Mouse (Mus musculus) R1 (cell line): ENCODE data around the gene Plekha4.

Experiments used
- DNase-seq: peaks from one replicate; pipeline ENCODE4 v3.0.0-alpha.2; 2018; ENCODE audit warnings: low read depth, low spot score

The Plekha4 gene

DNA sequence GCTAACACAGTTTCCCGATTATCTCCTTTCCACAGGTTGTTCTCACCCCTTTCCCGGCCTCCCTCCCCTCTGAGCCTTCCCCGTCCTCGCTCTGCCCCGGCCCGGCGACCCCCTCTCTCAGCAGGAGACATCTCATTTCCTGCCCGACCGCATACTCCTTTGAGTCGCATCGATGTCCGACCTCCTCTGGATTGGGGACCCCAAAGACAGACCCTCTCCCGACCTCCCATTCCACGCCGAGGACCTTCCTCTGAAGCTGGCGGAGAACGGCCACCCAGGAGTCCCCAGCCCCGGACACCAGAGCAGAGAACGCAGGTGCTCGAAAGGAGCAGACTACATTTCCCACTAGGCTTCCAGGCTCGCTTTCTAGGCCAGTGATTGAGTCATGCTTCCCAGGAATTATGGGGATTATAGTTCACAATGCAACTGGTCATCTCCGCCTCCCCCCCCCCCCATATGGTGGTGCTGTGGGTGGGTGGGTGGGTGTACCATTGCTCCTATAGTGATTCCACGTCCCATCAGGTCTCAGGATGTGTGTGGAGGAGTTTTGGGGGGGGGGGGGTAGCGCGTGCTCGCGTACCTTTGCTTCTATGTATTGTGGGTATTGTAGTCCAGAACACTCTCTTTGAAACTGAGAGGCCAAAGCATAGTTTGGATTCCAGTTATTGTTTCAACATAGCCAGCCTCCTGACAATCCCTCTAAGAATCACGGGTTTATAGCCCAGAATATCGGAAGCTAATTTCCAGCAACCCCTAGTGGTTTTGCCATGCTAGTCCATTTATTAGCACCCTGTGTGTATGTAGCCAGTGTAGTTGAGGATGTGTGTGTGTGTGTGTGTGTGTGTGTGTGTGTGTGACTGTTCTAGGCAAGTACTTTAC lies 12.3 kb downstream of the Plekha4 start:
- DNase-seq, result peak; percentile 82

DNA sequence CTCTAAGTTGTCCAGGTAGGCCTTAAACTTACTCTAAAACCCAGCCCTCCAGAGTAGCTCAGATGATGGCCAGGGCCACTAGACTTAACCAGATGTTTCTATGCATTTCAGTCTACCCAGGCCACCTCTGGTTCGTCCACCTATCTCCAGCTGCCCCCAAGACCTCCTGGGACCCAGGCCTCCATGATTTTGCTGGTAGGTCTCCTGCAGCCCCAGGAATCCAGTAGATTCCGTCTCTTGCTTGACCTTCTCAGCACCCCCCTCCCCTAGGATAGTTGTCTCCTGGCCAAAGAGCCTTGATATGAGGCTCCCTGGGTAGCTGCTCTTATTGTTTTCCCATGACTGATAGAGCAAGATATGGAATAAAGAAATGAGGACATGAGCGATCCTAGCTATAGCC lies 13.0 kb downstream of the Plekha4 start:
- no peak for DNase-seq

DNA sequence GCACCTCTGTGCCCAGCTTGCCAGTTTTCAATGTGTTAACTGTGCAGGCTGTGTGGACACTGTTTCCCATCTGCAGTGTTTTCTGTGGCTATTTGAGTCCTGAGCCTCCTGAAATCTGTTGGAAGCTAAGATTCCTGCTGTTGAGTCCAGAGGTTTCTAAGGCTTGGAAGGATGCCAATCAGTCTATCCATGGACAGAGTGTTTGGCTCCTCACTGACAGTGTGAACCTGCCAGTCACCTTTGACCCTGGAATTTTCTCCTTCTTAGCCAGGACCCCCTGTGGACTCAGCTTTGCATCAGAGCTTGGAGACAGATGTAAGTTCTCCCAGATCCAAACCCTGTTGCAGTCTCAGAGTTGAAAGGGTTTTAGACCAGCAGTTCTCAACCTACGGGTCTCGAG lies 14.1 kb downstream of the Plekha4 start:
- no peak for DNase-seq

DNA sequence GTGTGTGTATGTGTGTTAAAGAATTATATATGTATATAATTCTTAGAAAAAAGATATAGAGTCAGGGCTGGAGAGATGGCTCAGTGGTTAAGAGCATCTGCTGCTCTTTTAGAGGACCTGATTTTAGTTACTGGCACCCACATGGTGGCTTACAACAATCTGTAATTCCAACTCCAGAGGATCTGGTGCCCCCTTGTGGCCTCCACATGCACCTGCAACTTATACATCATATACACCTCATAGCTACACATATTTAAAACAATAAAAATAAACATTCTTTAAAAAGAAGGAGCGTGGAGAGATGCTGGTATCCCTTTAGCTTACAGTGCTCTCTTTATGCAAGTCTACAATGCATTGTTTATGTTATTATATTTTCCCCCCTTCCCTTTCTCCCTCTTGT lies 18.4 kb downstream of the Plekha4 start:
- DNase-seq, result peak; percentile 62

DNA sequence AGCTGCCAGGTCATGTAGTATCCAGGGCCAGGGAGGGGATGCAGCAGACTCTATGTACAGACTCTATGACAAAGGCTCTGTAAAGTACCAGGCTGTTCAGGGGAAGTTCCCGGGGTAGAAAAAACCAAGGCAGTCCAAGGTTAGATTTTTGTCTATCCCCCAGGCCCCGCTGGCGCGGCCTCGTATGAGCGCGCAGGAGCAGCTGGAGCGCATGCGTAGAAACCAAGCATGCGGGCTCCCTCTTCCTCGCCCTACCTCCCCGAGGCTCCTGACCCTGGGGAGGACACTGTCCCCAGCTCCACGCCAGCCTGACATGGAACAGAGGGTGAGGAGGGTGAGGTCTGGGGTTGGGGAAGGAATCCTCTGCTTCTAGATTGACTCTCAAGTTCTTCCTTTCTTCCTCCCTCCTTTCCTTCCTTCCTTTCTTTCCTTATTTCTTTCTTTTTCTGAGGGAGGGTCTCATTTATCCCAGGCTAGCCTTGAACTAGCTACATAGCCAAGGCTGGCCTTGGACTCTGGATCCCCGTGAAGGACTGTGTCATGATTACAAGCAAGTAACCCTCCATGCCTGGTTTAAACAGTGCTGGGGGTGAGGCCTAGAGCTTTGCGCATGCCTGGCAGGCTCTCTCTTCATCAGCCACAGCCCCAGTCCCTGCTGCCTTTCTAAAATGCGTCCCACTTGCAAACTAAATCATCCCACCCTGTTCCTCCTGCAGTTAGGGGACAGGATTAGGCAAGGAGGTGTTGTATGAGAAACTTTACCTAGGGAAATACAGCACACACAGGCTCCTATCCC lies 23.7 kb downstream of the Plekha4 start:
- DNase-seq, result peak; percentile 84

DNA sequence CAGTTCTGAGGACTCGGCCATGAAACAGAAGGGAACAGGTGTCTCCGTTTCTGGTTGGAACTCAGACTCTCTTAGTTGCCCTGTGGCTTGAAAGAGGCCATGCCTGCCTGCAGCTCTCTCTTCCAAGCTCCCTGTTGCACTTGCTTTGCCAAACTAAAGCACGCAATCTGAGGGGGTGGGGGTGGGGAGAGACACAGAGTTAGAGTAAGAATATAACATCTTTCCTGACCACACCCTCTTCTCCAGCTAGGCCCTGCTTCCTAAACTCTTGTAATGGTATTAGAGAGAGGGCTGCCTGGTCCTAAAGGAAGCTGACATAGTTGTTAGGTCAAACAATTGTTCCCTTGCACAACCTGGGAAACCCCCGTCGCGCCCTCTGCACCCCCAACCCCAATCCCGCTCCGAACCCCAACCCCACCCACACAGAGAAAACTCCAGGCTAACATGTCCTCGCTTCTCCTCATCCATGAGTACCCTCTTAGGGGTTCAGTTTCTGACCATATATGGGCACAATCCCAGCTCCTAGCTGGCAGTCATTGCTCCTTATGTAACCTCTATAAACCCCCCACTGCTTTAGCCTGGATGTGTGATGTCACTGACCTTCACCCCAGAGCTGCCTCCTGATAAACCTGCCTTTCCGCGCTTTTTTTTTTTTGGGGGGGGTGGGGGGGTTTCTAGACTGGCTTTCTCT lies 24.8 kb downstream of the Plekha4 start:
- peak; percentile 92 for DNase-seq

DNA sequence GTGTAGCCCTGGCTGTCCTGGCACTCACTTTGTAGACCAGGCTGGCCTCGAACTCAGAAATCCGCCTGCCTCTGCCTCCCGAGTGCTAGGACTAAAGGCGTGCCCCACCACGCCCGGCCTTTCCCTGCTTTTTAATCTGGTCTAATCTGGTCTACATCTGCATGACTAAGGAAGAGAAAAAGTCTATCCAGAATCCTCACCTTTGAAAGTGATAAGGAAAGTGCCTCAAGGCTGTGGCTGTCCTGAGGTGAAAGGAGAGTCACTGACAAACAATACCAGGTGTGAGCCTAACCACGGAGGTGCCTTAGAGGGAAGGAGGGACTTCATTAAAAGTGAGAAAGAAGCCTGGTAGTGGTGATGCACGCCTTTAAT lies 25.4 kb downstream of the Plekha4 start:
- DNase-seq, result peak; percentile 98

DNA sequence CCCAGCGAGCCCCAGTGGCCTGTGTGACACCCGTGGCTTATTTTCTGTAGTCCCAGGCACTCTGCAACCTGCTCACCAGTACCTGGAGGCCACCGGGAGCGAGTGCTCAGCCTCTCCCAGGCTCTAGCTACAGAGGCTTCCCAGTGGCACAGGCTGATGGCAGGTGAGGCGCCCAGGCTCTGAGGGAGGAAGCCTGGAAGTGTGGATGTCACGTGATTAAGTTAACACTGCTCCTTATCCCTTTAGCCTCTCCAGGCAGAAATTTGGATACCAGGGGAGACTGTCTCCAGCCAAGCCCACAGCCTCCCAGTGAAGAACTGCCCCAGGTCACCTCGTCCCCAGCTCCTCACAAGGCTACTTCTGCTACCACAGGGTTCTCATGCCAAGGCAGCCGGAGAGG lies 27.4 kb downstream of the Plekha4 start:
- peak; percentile 57 for DNase-seq

DNA sequence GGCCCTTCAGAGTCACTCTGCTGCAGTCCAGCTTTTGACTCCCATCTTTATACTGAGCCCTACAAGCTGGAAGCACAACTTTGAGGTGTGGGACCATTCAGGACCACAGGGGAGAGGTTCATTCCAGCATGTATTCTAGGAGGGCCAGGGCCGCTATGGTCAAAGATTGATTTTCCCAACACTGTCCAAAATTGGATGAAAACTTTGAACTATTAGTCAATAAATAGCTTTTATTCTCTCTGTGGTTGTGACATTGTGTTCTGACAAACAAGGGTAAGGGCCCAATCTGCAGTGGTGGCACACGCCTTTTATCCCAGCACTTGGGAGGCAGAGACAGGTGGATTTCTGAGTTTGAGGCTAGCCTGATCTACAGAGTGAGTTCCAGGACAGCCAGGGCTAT lies 27.9 kb downstream of the Plekha4 start:
- no peak for DNase-seq

DNA sequence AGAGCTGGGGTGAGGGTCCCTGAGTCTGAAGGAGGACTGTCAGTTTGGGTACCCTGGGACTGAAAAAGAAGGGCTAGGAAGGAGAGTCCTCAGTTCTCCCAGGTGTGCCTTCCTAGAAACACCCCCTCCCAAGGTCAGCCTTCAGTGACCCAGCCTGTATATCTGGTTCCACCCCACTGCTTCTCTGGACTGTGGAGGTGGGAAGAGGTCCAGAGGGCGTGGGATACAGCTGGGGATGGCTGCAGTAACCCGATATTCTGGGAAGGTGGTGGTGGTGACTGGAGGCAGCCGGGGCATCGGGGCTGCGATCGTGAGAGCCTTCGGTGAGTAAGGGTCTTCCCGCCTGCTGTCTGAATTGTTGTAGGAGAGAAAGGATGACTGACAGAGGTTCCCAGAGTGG lies 28.6 kb downstream of the Plekha4 start, which contains the start of gene Hsd17b14:
TSS of gene Hsd17b14 (plus strand) at position 150 of the 400 bp plus-strand sequence.
- peak; percentile 74 for DNase-seq

DNA sequence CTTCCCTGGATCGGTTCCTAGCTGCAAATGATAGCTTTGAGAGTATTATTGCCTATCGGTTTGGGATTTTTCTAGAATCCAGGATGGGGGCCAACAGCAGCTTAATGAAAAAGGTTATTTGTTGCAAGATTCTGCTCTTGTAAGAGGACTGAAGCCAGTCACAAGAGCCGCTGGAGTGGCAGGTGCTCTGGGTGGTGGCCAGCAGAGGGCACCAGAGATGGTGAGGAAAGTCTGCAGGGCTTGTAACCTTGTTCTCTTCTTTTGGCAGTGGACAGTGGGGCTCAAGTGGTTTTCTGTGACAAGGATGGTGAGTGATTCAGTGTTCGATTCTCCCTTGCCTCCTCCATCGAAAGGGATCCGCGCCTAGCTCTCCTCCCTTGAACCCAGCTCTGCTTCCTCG lies 29.7 kb downstream of the Plekha4 start:
- peak; percentile 84 for DNase-seq

DNA sequence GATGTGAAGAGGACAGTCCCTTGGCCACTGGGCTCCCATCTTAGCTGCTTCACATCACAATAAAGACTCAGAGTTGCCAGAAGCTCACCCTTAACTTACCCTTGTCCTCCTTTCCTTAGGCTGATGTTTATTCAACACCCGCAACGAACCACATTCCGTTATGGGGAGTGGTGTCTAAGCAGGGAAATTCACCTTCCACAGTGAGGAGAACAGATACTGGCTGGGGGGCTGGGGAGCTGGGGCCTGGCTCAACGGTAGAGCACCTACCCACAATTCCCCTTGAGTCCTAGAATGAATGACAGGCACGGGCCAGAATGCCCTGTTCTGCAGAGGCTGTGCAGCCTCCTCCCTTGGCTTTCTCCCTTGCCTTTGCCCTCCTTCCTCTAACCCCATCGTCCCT lies 32.8 kb downstream of the Plekha4 start:
- peak; percentile 98 for DNase-seq

DNA sequence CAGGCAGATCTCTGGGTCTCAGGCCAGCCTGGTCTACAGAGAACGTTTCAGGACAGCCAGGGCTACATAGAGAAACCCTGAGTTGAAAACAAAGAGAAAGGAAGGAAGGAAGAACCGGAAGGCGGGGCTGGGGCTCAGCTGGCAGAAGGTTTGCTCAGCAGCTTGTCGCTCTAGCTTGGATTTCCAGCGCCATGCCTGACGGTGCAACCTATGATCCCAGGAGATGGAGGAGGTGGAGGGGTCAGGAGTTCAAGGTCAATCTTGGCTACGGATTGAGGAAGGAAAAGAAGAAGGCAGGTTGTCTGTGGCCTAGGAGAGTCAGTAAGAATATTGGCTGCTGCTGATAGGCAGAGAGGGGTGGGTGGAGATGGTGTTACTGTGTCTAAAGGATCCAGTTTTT lies 34.1 kb downstream of the Plekha4 start:
- DNase-seq, result peak; percentile 98

DNA sequence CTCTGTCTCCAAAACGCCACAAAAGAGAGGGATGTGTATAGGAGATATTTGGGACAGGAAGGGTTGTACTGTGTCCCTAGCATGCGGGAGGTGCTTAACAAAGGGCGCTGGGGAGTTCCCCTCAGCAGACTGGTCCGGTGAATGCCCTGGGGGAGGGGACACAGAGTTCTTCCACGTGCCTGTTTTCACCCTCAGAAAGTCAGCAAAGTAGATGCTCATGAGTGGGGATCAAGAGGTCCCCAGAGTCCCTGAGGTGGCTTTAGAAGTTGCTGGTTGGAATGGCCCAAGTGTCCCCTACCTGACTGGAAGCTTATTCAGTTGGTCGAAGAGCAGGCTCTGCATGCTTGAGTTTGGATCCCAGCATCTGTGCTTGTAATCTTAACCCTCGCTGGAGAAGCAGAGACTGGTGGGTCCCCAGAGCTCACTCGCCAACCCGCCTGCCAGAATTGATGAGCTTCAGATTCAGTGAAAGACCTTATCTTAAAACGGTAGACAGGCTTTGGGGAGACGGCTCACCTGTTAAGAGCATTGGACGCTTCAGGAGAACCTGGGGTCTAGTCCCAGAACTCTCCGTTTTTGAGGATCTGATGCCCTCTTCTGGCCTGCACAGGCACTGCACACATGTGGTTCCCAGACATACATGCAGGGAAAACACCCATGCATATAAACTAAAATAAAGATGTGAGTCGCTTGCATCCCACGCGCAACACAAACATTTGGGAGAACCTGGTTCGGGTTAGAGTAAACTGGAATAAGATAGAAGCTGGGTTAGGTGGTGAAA lies 34.9 kb downstream of the Plekha4 start:
- DNase-seq, result peak; percentile 87

DNA sequence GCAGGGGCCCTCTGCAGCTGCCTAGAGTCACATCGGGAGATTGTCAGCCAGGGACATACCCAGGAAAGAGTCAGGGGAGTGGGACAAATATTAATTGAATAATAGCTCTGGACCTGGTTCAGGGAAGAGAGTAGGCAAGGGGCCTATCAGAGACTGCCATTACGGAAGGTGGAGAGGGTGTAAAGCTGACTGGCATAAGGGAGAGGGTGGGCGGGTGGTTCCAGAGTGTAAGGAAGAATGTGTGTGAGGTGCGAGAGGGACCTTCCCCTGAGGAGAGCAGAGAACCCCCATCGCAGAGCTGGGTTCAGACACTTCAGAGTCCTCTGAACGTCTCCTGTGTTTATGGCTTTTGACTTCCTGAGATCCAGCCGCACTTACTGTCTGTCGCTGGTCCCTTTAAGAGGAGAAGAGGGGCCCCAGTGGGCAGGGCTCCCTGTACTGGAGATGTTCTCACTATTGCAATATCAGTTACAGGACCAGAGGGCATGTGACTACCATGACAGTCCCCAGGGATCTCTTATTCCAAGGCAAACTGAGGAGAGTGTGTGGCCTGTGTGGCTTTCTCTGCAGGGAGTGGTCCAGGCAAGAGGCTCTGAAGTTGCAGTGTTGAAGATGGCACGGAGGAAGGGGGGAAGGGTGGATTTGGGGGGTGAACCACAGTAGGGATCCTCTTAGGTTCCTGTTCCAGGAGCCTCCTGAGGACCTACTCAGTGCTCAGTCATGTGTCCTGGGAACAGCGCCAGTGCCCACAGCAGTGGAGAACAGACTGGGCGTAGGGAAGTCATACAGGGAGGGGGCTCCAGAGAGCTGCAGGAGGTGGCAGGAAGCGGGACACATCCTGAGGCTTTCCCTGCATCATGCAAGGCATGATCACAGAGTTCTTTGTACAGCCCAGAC lies 35.7 kb downstream of the Plekha4 start:
- no peak for DNase-seq

DNA sequence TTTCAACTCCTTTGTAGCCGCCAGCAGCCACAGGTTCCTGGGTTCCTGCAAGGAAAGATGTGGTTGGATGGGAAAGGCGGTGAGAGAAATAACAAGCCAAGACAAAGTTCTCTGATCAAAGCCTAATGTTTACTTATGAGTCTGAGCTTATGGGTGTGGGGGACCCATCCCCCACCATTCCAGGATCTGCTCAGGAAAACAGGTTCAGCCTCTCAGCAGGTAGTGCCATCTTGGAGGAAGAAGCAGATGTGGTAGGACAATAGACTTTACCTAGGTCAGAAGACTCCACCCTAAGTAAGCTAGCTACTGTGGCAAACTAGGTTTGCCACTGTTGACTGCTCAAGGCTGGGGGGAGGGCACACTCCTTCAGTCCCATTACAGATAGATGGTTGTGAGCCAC lies 38.7 kb downstream of the Plekha4 start:
- peak; percentile 98 for DNase-seq

DNA sequence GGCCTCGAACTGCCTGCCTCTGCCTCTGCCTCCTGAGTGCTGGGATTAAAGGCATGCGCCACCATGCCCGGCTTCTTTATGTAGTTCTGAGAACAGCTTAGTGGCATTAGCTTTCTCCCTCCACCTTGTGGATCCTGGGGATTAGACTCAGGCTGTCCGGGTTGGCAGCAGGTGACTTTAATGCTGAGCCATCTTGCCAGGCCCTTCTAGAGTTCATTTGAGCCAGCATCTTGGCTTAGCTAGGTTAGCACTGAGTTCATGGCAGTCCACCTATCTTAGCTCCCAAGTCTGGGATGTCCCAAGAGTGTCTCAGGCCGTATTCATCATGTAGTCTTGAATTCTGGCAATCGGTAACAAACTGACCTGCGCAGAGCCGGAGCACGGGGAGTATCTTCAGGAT lies 39.3 kb downstream of the Plekha4 start:
- no peak for DNase-seq

DNA sequence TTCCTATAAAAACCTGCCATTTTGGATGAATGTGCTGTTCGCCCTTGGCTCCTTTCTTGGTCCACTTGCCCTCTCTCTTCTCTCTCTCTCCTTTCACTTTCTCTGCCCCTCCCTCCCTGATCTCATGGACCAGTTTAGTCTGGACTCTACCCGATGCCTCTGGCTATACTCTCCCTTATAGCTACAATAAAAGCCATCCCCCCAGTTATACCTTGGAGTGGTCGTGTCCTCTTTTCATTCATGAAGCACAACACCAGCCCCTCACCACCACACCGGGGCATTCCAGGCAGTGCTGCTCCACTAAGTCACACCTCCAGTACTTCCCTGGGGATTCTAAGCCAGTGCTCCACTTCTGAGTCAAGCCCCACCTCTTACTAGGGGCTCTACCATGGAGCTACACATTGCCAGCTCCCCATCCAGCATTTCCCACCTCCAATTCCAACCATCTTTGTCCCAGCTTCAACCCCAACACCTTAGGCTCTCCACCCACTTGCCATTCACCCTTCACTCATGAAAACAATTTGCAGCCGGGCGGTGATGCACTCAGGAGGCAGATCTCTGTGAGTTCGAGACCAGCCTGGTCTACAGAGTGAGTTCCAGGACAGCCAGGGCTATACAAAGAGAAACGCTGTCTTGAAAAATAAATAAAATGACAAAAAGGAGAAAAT lies 41.1 kb downstream of the Plekha4 start:
- DNase-seq, result peak; percentile 52

DNA sequence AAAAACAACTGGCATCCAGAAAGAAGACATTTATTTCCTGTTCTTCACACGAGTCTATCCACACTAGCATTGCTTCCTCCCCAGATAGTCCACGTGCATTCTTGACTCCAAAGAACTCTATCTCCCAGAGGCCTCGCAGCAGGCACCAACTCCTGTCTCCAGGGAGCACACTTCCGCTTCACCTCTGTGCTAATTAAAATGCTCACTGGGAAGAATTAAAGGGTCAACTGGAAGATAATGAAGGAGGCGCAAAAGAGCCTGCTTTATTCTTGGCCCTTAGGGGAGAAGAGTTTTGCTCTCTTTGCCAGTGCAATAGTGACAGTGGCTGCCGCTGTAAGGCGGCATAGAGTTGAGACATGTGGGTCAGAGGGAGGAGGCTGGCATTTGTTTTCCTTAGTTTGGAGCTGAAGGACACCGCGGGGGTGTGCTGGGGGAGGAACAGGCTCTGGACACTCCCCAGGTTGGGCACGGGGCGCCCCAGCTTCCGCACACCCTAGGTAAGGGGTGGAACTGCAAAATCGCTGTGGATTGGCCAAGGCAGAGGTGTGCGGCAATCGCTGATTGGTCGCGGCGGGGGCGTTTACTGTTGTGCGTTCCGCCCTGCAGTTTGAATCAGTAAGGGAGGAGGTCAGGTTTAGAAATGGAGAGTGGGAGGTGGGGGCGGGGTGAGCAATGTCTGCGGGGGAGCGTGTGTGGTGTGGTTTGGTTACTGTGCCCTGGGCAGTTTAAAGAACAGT lies 41.8 kb downstream of the Plekha4 start:
- peak; percentile 99 for DNase-seq
